Mouse (Mus musculus) midbrain, embryonic 16.5 days (tissue): ENCODE results near the gene Vmn1r34. TPM values are rescaled to one million over a fixed set of nuclear protein-coding genes. Genes with fewer than 3 reads are reported as not detected.
"Not testable (repeated sequence)": the region's sequence is repeated elsewhere in the genome, so short reads cannot be mapped to it uniquely, and the experiment has no call there.

Source experiments
- ATAC-seq: fragments of 200-750 bp; cut with Nextera tagmentation; 2 replicates; pipeline ENCODE4 v1.8.0; 2017; ENCODE audit warnings: moderate TSS enrichment
- H3K27ac ChIP-seq: fragments of 300-500 bp; sonication (generic); 2 replicates; pipeline ENCODE4 v1.5.1; 2014; ENCODE audit warnings: mild to moderate bottlenecking, low read length, mixed read lengths
- H3K27me3 ChIP-seq: fragments of 300-500 bp; sonication (generic); 2 replicates; pipeline ENCODE4 v1.6.1; 2014; ENCODE audit warnings: low read depth, low read length, mixed read lengths; ENCODE audit not compliant: control insufficient read depth, insufficient read depth
- H3K36me3 ChIP-seq: fragments of 300-500 bp; sonication (generic); 2 replicates; pipeline ENCODE4 v1.6.1; 2014; ENCODE audit warnings: mild to moderate bottlenecking, low read length, moderate library complexity, mixed read lengths; ENCODE audit not compliant: control insufficient read depth, insufficient read depth
- H3K4me1 ChIP-seq: fragments of 300-500 bp; sonication (generic); 2 replicates; pipeline ENCODE4 v1.6.1; 2014; ENCODE audit warnings: mild to moderate bottlenecking, low read length, mixed read lengths; ENCODE audit not compliant: control insufficient read depth, insufficient read depth
- H3K4me2 ChIP-seq: fragments of 300-500 bp; sonication (generic); 2 replicates; pipeline ENCODE4 v1.6.1; 2014; ENCODE audit warnings: mild to moderate bottlenecking, low read length, mixed read lengths
- H3K4me3 ChIP-seq: fragments of 300-500 bp; sonication (generic); 2 replicates; pipeline ENCODE4 v1.5.1; 2014; ENCODE audit warnings: low read depth, mild to moderate bottlenecking, low read length, moderate library complexity, mixed read lengths
- H3K9ac ChIP-seq: fragments of 300-500 bp; sonication (generic); 2 replicates; pipeline ENCODE4 v1.6.1; 2014; ENCODE audit warnings: low read depth, low read length, mixed read lengths
- H3K9me3 ChIP-seq: fragments of 300-500 bp; sonication (generic); replicated peaks from 2 replicates; pipeline ENCODE4 v1.6.1; 2014; ENCODE audit warnings: mild to moderate bottlenecking, low read length, mixed read lengths; ENCODE audit not compliant: control insufficient read depth, poor library complexity, severe bottlenecking
- WGBS: fragments of 180-500 bp; shearing (Covaris S2); extraction: QIAGEN DNeasy Blood & Tissue Kit; methylation state at CpG from one replicate; pipeline ENCODE4 v1.1.7; 2014; 5-methylcytosine and 5-hydroxymethylcytosine counted together
- polyA plus RNA-seq: library from polyadenylated mRNA; unstranded; fragments of >200 nt; fragmentation: Nextera tagmentation; extraction: Ambion mirVana; gene quantifications from 2 replicates; pipeline ENCODE4 v1.2.1, GENCODE M21; 2015

The Vmn1r34 gene
- not detected in 2 replicates for polyA plus RNA-seq

GRCm38 (mm10) chr6:66643779-66644178 is at the start of gene Vmn1r34:
Gene Vmn1r34, minus strand, starts transcription at chr6:66643879.
- no peak for ATAC-seq
- Histone ChIP-seq H3K9ac (no peak within 1 kb of the TSS), H3K27me3 (no peaks in the 10 kb centered on the region), H3K27ac (no peak within 1 kb of the TSS), H3K36me3 (no peaks in the 10 kb centered on the region), H3K4me1 (no peaks in the 10 kb centered on the region), H3K4me2 (no peak within 1 kb of the TSS), H3K4me3 (no peak within 1 kb of the TSS), H3K9me3 (no peaks in the 10 kb centered on the region)
- 94% methylated on average over 1 of the region's 1 CpGs for WGBS

DNA sequence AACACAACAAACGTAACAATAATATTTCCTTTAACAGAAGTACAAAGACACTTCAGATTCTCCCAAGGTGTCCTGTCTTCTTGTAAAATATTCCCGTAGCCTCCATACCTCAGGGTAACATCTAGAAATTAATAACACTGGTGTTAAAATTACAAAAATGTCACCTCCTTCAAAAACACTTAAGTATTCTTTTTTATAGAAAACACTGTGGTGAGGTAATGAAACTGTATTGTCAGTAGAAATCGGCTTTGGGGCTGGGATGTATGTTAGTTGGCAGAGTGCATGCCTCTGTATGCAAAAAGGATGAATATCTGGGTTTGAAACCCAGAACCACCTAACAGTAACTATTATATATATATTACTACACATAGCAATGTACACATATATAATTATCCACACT is 42.1 kb upstream of the Vmn1r34 start, which contains the start of gene Vmn1r35:
TSS of gene Vmn1r35 (minus strand) at position 101 of the 400 bp plus-strand sequence.
- no peak for ATAC-seq
- no peak within 1 kb of the TSS for H3K4me3 ChIP-seq
- H3K36me3 ChIP-seq: no peaks in the 10 kb centered on the region
- H3K27ac ChIP-seq: no peak within 1 kb of the TSS
- no peak within 1 kb of the TSS for H3K4me2 ChIP-seq
- 90% methylated on average over 3 of the region's 3 CpGs for WGBS
- no peak within 1 kb of the TSS for H3K9ac ChIP-seq
- H3K9me3 ChIP-seq: no peaks in the 10 kb centered on the region
- H3K27me3 ChIP-seq: no peaks in the 10 kb centered on the region
- no peaks in the 10 kb centered on the region for H3K4me1 ChIP-seq

DNA sequence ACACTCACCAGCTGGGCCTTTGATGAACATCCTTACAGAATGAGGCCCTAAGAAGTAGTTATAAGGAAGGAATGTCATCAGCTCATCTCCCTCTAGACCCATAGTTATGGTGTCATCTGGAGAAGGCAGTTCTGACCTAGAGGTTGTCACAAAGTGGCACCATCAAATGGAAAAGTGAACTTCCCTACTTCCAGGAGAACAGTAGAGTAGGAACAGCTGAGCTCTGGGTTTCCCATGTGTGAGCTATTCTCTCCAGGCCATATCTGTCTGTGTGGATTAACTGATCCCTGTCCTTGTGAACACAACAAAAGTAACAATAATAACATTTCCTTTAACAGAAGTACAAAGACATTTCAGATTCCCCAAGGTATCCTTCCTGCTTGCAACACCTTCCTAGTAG is 25.5 kb downstream of the Vmn1r34 start, which contains the start of gene Vmn1r33:
TSS of gene Vmn1r33 (minus strand) at position 101 of the 400 bp plus-strand sequence.
- H3K27me3 ChIP-seq, ATAC-seq, H3K4me2 ChIP-seq, H3K27ac ChIP-seq, H3K9ac ChIP-seq, H3K36me3 ChIP-seq, H3K4me3 ChIP-seq, H3K9me3 ChIP-seq, H3K4me1 ChIP-seq: not testable (repeated sequence)

- Histone ChIP-seq H3K9me3 (no peaks in the 10 kb centered on the region), H3K4me3 (no peak overlapping the region), H3K4me1 (no peaks in the 10 kb centered on the region), H3K27ac (no peak overlapping the region), H3K4me2 (no peak overlapping the region), H3K27me3 (no peaks in the 10 kb centered on the region), H3K9ac (no peak overlapping the region), H3K36me3 (no peaks in the 10 kb centered on the region)
- ATAC-seq: no peak
Measured at GRCm38 (mm10) chr6:66595804-66596203, 47.9 kb downstream of the Vmn1r34 start.

Other genes starting within 250 kb of the Vmn1r34 start
- gene Mad2l1, start 108.5 kb downstream of the Vmn1r34 start, polyA plus RNA-seq: 14.5 and 15.0 TPM in 2 replicates
- not detected in 2 replicates for gene Vmn1r32, start 83.8 kb downstream of the Vmn1r34 start, polyA plus RNA-seq
- not detected in 2 replicates for gene Vmn1r33, start 25.6 kb downstream of the Vmn1r34 start, polyA plus RNA-seq
- not detected in 2 replicates for gene Vmn1r35, start 42.0 kb upstream of the Vmn1r34 start, polyA plus RNA-seq
- not detected in 2 replicates for gene Vmn1r36, start 75.3 kb upstream of the Vmn1r34 start, polyA plus RNA-seq
- not detected in 2 replicates for gene Vmn1r37, start 85.5 kb upstream of the Vmn1r34 start, polyA plus RNA-seq
- gene Vmn1r38, start 138.7 kb upstream of the Vmn1r34 start, polyA plus RNA-seq: not detected in 2 replicates
- gene Vmn1r39, start 166.7 kb upstream of the Vmn1r34 start, polyA plus RNA-seq: not detected in 2 replicates